ENCODE assay signal across 26 mouse cellular contexts in genomic region chr8:54886560-54886959, GRCm38 (mm10). TPM values are rescaled to one million over a fixed set of nuclear protein-coding genes. Genes with fewer than 3 reads are reported as not detected.
DNase-seq lines count a peak whose midpoint lies in the region; ATAC-seq and TF ChIP-seq lines count a peak whose summit lies in the region.
"Had no signal": no experiment of that assay in that cellular context is flagged by ENCODE, and none has a peak within 500 bp of the region (broad histone marks: within the 10 kb centered on the region; RNA-seq: fewer than 3 reads in every experiment).

No protein-coding gene starts in this region.

- no peak for ATAC-seq in heart, embryonic 13.5 days (ENCODE audit: extremely low read depth, insufficient number of reproducible peaks, low FRiP score, low TSS enrichment)
- ATAC-seq: CD4-positive, CD25-positive, alpha-beta regulatory T cell, adult 4 months; hindbrain, postnatal 0 days; intestine, embryonic 15.5 days had no signal

- intact Hi-C loops in heart, postnatal 10 days (cut with DNase I) = no loop called here
- intact Hi-C loops in heart, postnatal 14 days (cut with DNase I) = no loop called here

- peak overlapping the region; percentile 30; the same call in 1 of the 2 replicates for H3K27ac ChIP-seq in heart, embryonic 13.5 days (replicated peaks)
- peak overlapping the region; percentile 92 for H3K27ac ChIP-seq in layer of hippocampus, adult 2 months
- H3K27ac ChIP-seq: heart, adult 2 months; hindbrain, embryonic 12.5 days; hindbrain, postnatal 0 days; intestine, embryonic 15.5 days; limb, embryonic 12.5 days; liver, embryonic 15.5 days; stomach, embryonic 15.5 days had no signal

- no peak for TF ChIP-seq CTCF in layer of hippocampus, adult 2 months (conservative IDR thresholded peaks at IDR 0.05)

- no peak for DNase-seq in heart, adult 8-10 months (ENCODE audit: low spot score)
- peak; percentile 4 to 12 for DNase-seq in heart, postnatal 10 days
- DNase-seq in heart, postnatal 14 days = no peak
- no peak for DNase-seq in layer of hippocampus, adult 2 months (ENCODE audit: low spot score in 2 of 2)
- no peak for DNase-seq in layer of hippocampus, adult 9-11 months
- DNase-seq in yolk sac, embryonic 10.5 days (ENCODE audit: low spot score) = no peak
- DNase-seq: adrenal gland, postnatal 14 days; cerebellum, adult 18-20 months; cerebellum, postnatal 10 days; gastrocnemius, postnatal 25 days; heart, adult 2 months; lung, embryonic 14.5 days; lung, postnatal 14 days; midbrain, embryonic 14.5 days had no signal

- 0 out of 2 replicates have a peak, but pooled peaks cover 4% of the 10 kb centered on the region for H3K4me1 ChIP-seq in heart, embryonic 13.5 days
- H3K4me1 ChIP-seq: hindbrain, embryonic 12.5 days; intestine, embryonic 15.5 days; limb, embryonic 12.5 days; liver, embryonic 15.5 days; stomach, embryonic 15.5 days had no signal

- H3K9ac ChIP-seq in heart, embryonic 13.5 days = no peak overlapping the region
- H3K9ac ChIP-seq: hindbrain, embryonic 12.5 days; intestine, embryonic 15.5 days; limb, embryonic 12.5 days; liver, embryonic 15.5 days; lung, embryonic 14.5 days; stomach, embryonic 15.5 days had no signal

- no peaks in the 10 kb centered on the region for H3K27me3 ChIP-seq in heart, embryonic 13.5 days (replicated peaks)
- H3K27me3 ChIP-seq: hindbrain, embryonic 12.5 days; intestine, embryonic 15.5 days; limb, embryonic 12.5 days; liver, embryonic 15.5 days; stomach, embryonic 15.5 days had no signal

- H3K36me3 ChIP-seq in heart, embryonic 13.5 days = no peaks in the 10 kb centered on the region
- H3K36me3 ChIP-seq: hindbrain, embryonic 12.5 days; intestine, embryonic 15.5 days; limb, embryonic 12.5 days; liver, embryonic 15.5 days; stomach, embryonic 15.5 days had no signal

- no peak overlapping the region for H3K4me3 ChIP-seq in heart, embryonic 13.5 days
- no peak overlapping the region for H3K4me3 ChIP-seq in layer of hippocampus, adult 2 months
- H3K4me3 ChIP-seq: erythroblast, embryonic 14.5 days; heart, adult 2 months; hindbrain, embryonic 12.5 days; intestine, embryonic 15.5 days; limb, embryonic 12.5 days; liver, embryonic 15.5 days; stomach, embryonic 15.5 days had no signal

- H3K9me3 ChIP-seq in heart, embryonic 13.5 days = no peaks in the 10 kb centered on the region
- H3K9me3 ChIP-seq: hindbrain, embryonic 12.5 days; intestine, embryonic 15.5 days; limb, embryonic 12.5 days; liver, embryonic 15.5 days; stomach, embryonic 15.5 days had no signal

- WGBS in heart, embryonic 13.5 days = 48% methylated on average over 4 of the region's 4 CpGs

- H3K4me2 ChIP-seq in heart, embryonic 13.5 days = no peak overlapping the region
- H3K4me2 ChIP-seq: hindbrain, embryonic 12.5 days; intestine, embryonic 15.5 days; limb, embryonic 12.5 days; liver, embryonic 15.5 days; lung, embryonic 14.5 days; stomach, embryonic 15.5 days had no signal

RNA-seq across cellular contexts. Expression of gene Wdr17, which starts 0.4 kb away (rescaled TPM):
- 0.05 and 0.46 TPM in 2 replicates for polyA plus RNA-seq in heart, embryonic 13.5 days (2015; fragmentation: Nextera tagmentation; extraction: Ambion mirVana)
- total RNA-seq in heart, adult 8-10 months (2022) = 1 to 10 TPM in 1 of 4 experiments, under 1 TPM in 1, not detected in 2; 0.16 to 1.6 TPM
- not detected for total RNA-seq in heart, postnatal 10 days (2021)
- total RNA-seq in heart, postnatal 14 days (2021) = not detected
- total RNA-seq in layer of hippocampus, adult 2 months (2021) = 10 to 100 TPM; 34.4 to 35.2 TPM
- total RNA-seq: adrenal gland, postnatal 14 days; common myeloid progenitor, adult 5-6 weeks; heart, adult 2 months; liver, adult 2 months; monocyte, adult 5-6 weeks had no signal
- polyA plus RNA-seq: CD4-positive, CD25-positive, alpha-beta regulatory T cell, adult 4 months; erythroblast, embryonic 14.5 days; heart, adult 2 months; liver, adult 2 months; liver, embryonic 15.5 days had no signal

Comparison
In these comparisons a context has a peak if more than half of its experiments do, and no peak if none do; other contexts are left out.
1. DNase-seq: peak in heart, postnatal 10 days (2 of 2); none in heart, adult 8-10 months (single experiment), heart, postnatal 14 days (0 of 2), layer of hippocampus, adult 2 months (0 of 2), layer of hippocampus, adult 9-11 months (single experiment) and yolk sac, embryonic 10.5 days (single experiment).
2. RNA of gene Wdr17, which starts 0.4 kb away (total RNA-seq): 34.4 to 35.2 TPM in layer of hippocampus, adult 2 months; 0.16 to 1.6 TPM in heart, adult 8-10 months, not detected in heart, postnatal 14 days and not detected in heart, postnatal 10 days; every median in the first group is over 10 times any median in the second.